Mouse (Mus musculus) myocyte (in vitro differentiated cells): Measurements from ENCODE around the gene Acsbg1. TPM values are rescaled to one million over a fixed set of nuclear protein-coding genes. Genes with fewer than 3 reads are reported as not detected.

Source experiments
- H3K27me3 ChIP-seq: one replicate; pipeline ENCODE4 v1.6.1; 2011; ENCODE audit not compliant: control insufficient read depth, insufficient read depth, insufficient read length
- H3K36me3 ChIP-seq: one replicate; pipeline ENCODE4 v1.6.1; 2011; ENCODE audit not compliant: control insufficient read depth, insufficient read depth
- H3K4me2 ChIP-seq: one replicate; pipeline ENCODE4 v1.6.1; 2011; ENCODE audit warnings: low read depth, control low read depth
- H3K4me3 ChIP-seq: one replicate; pipeline ENCODE4 v1.5.1; 2011; ENCODE audit warnings: mild to moderate bottlenecking, control low read depth, moderate library complexity
- H3K79me2 ChIP-seq: one replicate; pipeline ENCODE4 v1.6.1; 2011; ENCODE audit not compliant: control insufficient read depth, insufficient read depth
- H3ac ChIP-seq: one replicate; pipeline ENCODE4 v1.6.1; 2011; ENCODE audit not compliant: control insufficient read depth, insufficient read length
- CEBPB ChIP-seq: IDR thresholded peaks from 2 replicates; pipeline ENCODE4 v1.6.1; 2011; ENCODE audit warnings: mild to moderate bottlenecking, moderate library complexity; ENCODE audit not compliant: poor library complexity, insufficient read depth, severe bottlenecking
- E2F4 ChIP-seq: IDR thresholded peaks from one replicate; pipeline ENCODE4 v1.6.1; 2011; ENCODE audit warnings: mild to moderate bottlenecking, control low read depth, moderate library complexity; ENCODE audit not compliant: insufficient read depth
- MAX ChIP-seq: IDR thresholded peaks from one replicate; pipeline ENCODE4 v1.6.1; 2011; ENCODE audit warnings: low read depth, mild to moderate bottlenecking, control low read depth
- MYOD1 ChIP-seq, 3 experiments: IDR thresholded peaks; one replicate each; pipeline ENCODE4 v1.6.1; 2011; ENCODE audit warnings: control low read depth in 2 of 3, low read depth in 2 of 3, mild to moderate bottlenecking in 2 of 3, moderate library complexity in 1 of 3; ENCODE audit not compliant: insufficient read length in 2 of 3, control insufficient read depth in 1 of 3
- MYOG ChIP-seq, 3 experiments: IDR thresholded peaks; one replicate each; pipeline ENCODE4 v1.6.1; 2011; ENCODE audit warnings: control low read depth in 2 of 3, low read depth in 2 of 3, mild to moderate bottlenecking in 2 of 3; ENCODE audit not compliant: insufficient read length in 2 of 3, control insufficient read depth in 1 of 3, insufficient read depth in 1 of 3
- POLR2A ChIP-seq: IDR thresholded peaks from one replicate; pipeline ENCODE4 v1.6.1; 2011; ENCODE audit warnings: low read depth, mild to moderate bottlenecking, control low read depth, moderate library complexity; ENCODE audit not compliant: insufficient read length
- POLR2AphosphoS2 ChIP-seq: IDR thresholded peaks from one replicate; pipeline ENCODE4 v1.6.1; 2011; ENCODE audit warnings: low read depth, control low read depth; ENCODE audit not compliant: insufficient read length
- REST ChIP-seq: IDR thresholded peaks from one replicate; pipeline ENCODE4 v1.6.1; 2011; ENCODE audit warnings: mild to moderate bottlenecking, control low read depth, moderate library complexity; ENCODE audit not compliant: insufficient read depth, insufficient read length
- SRF ChIP-seq: IDR thresholded peaks from one replicate; pipeline ENCODE4 v1.6.1; 2011; ENCODE audit warnings: low read depth; ENCODE audit not compliant: control insufficient read depth, insufficient read length
- TCF12 ChIP-seq: IDR thresholded peaks from one replicate; pipeline ENCODE4 v1.6.1; 2011; ENCODE audit warnings: mild to moderate bottlenecking, control low read depth; ENCODE audit not compliant: poor library complexity, insufficient read depth, severe bottlenecking
- TCF3 ChIP-seq: IDR thresholded peaks from one replicate; pipeline ENCODE4 v1.6.1; 2011; ENCODE audit warnings: low read depth, control low read depth; ENCODE audit not compliant: insufficient read length
- USF1 ChIP-seq: IDR thresholded peaks from one replicate; pipeline ENCODE4 v1.6.1; 2011; ENCODE audit warnings: low read depth, mild to moderate bottlenecking, control low read depth, moderate library complexity
- polyA plus RNA-seq: library from polyadenylated mRNA; unstranded; fragments of >200 nt; fragmentation: generic; extraction: Trizol; gene quantifications from one replicate; pipeline ENCODE4 v1.2.1, GENCODE M21; 2012; ENCODE audit warnings: missing spikeins

The Acsbg1 gene
- polyA plus RNA-seq, 1 experiment = 48.0 TPM

GRCm38 (mm10) chr9:54583712-54584111 is 78.0 kb downstream of the Acsbg1 start:
- no peak overlapping the region for H3K4me3 ChIP-seq
- H3K79me2 ChIP-seq = peaks cover 23% of the 10 kb centered on the region
- H3K4me2 ChIP-seq = no peak overlapping the region
- H3K36me3 ChIP-seq = no peaks in the 10 kb centered on the region
- TF ChIP-seq REST (no peak), POLR2A (no peak), E2F4 (no peak), TCF12 (no peak), SRF (no peak)
- H3K27me3 ChIP-seq = no peaks in the 10 kb centered on the region
- no peak overlapping the region for H3ac ChIP-seq

- TF ChIP-seq SRF = no peak
- no peak for TF ChIP-seq CEBPB
- TF ChIP-seq TCF12 = no peak
- no peak for TF ChIP-seq MYOG (IDR thresholded peaks at IDR 0.05; ENCODE audit: control insufficient read depth in 1 of 3, insufficient read depth in 1 of 3, insufficient read length in 2 of 3, low read depth in 2 of 3)
- no peaks in the 10 kb centered on the region for H3K36me3 ChIP-seq
- H3K4me3 ChIP-seq = no peak overlapping the region
- no peaks in the 10 kb centered on the region for H3K79me2 ChIP-seq
- peaks cover 8% of the 10 kb centered on the region for H3K27me3 ChIP-seq
- no peak overlapping the region for H3ac ChIP-seq
- no peak overlapping the region for H3K4me2 ChIP-seq
Measured at GRCm38 (mm10) chr9:54571130-54571839, 90.4 kb downstream of the Acsbg1 start.

GRCm38 (mm10) chr9:54568732-54569131 is 92.9 kb downstream of the Acsbg1 start:
- Histone ChIP-seq H3K79me2 (no peaks in the 10 kb centered on the region), H3K27me3 (peaks cover 2% of the 10 kb centered on the region), H3ac (no peak overlapping the region), H3K4me3 (no peak overlapping the region), H3K36me3 (no peaks in the 10 kb centered on the region), H3K4me2 (no peak overlapping the region)
- no peak for TF ChIP-seq SRF
- no peak for TF ChIP-seq E2F4
- no peak for TF ChIP-seq MYOD1 (IDR thresholded peaks at IDR 0.05; ENCODE audit: control insufficient read depth in 1 of 3, insufficient read length in 2 of 3, low read depth in 2 of 3)
- TF ChIP-seq TCF12 = no peak
- TF ChIP-seq CEBPB = no peak
- TF ChIP-seq REST = no peak
- TF ChIP-seq TCF3 = no peak
- no peak for TF ChIP-seq USF1
- no peak for TF ChIP-seq MYOG (IDR thresholded peaks at IDR 0.05; ENCODE audit: control insufficient read depth in 1 of 3, insufficient read depth in 1 of 3, insufficient read length in 2 of 3, low read depth in 2 of 3)
- no peak for TF ChIP-seq POLR2AphosphoS2
- no peak for TF ChIP-seq MAX
- no peak for TF ChIP-seq POLR2A

GRCm38 (mm10) chr9:54566958-54567357 is 94.7 kb downstream of the Acsbg1 start:
- H3K27me3 ChIP-seq = peaks cover 8% of the 10 kb centered on the region
- H3K36me3 ChIP-seq = no peaks in the 10 kb centered on the region

More at GRCm38 (mm10) chr9:54566958-54567357, 94.7 kb downstream of the Acsbg1 start:
- Histone ChIP-seq H3K4me3 (no peak overlapping the region), H3ac (no peak overlapping the region), H3K79me2 (no peaks in the 10 kb centered on the region), H3K4me2 (no peak overlapping the region)
- TF ChIP-seq REST = no peak
- TF ChIP-seq SRF = no peak
- no peak for TF ChIP-seq MAX
- no peak for TF ChIP-seq MYOG (IDR thresholded peaks at IDR 0.05; ENCODE audit: control insufficient read depth in 1 of 3, insufficient read depth in 1 of 3, insufficient read length in 2 of 3, low read depth in 2 of 3)
- TF ChIP-seq TCF12 = no peak
- no peak for TF ChIP-seq USF1
- TF ChIP-seq TCF3 = no peak
- TF ChIP-seq E2F4 = no peak
- no peak for TF ChIP-seq MYOD1 (IDR thresholded peaks at IDR 0.05; ENCODE audit: control insufficient read depth in 1 of 3, insufficient read length in 2 of 3, low read depth in 2 of 3)
- TF ChIP-seq POLR2A = no peak
- TF ChIP-seq CEBPB = no peak
